In genomic region chr9:67877081-67877718, GRCm38 (mm10) we compare ENCODE assay signal across 13 mouse cellular contexts. TPM values are rescaled to one million over a fixed set of nuclear protein-coding genes. Genes with fewer than 3 reads are reported as not detected.
DNase-seq lines count a peak whose midpoint lies in the region; ATAC-seq lines count a peak whose summit lies in the region.
"Had no signal": no experiment of that assay in that cellular context is flagged by ENCODE, and none has a peak within 500 bp of the region (broad histone marks: within the 10 kb centered on the region; RNA-seq: fewer than 3 reads in every experiment).

No protein-coding gene starts in this region.

- H3K4me3 ChIP-seq in embryonic facial prominence, embryonic 10.5 days, result no peak overlapping the region
- no peak overlapping the region for H3K4me3 ChIP-seq in liver, embryonic 11.5 days (ENCODE audit: low read depth, low read length)
- H3K4me3 ChIP-seq: midbrain, embryonic 15.5 days had no signal

- peak overlapping the region; percentile 35; the same call in 1 of the 2 replicates for H3K4me2 ChIP-seq in liver, embryonic 11.5 days
- H3K4me2 ChIP-seq: midbrain, embryonic 15.5 days had no signal

- peak overlapping the region; percentile 39; the same call in 1 of the 2 replicates for H3K9ac ChIP-seq in liver, embryonic 11.5 days (ENCODE audit: low read depth, low read length)
- H3K9ac ChIP-seq: midbrain, embryonic 15.5 days had no signal

- H3K9me3 ChIP-seq in embryonic facial prominence, embryonic 10.5 days, result no peaks in the 10 kb centered on the region
- H3K9me3 ChIP-seq in liver, embryonic 11.5 days (ENCODE audit: control insufficient read depth, low read length), result no peaks in the 10 kb centered on the region
- H3K9me3 ChIP-seq: midbrain, embryonic 15.5 days had no signal

- H3K27ac ChIP-seq in embryonic facial prominence, embryonic 10.5 days (replicated peaks), result 0 out of 2 replicates have a peak overlapping the region, but pooled peaks have one; percentile 19
- peak overlapping the region; percentile 72 for H3K27ac ChIP-seq in liver, embryonic 11.5 days (ENCODE audit: low read depth, low read length)
- H3K27ac ChIP-seq: midbrain, embryonic 15.5 days had no signal

- H3K4me1 ChIP-seq in embryonic facial prominence, embryonic 10.5 days, result no peaks in the 10 kb centered on the region
- H3K4me1 ChIP-seq in liver, embryonic 11.5 days (replicated peaks; ENCODE audit: control insufficient read depth, insufficient read depth, low read length), result peaks cover 23% of the 10 kb centered on the region
- H3K4me1 ChIP-seq: midbrain, embryonic 15.5 days had no signal

- H3K36me3 ChIP-seq in embryonic facial prominence, embryonic 10.5 days (replicated peaks), result peaks cover 21% of the 10 kb centered on the region; the same call in 1 of the 2 replicates
- peaks cover 8% of the 10 kb centered on the region; the same call in 1 of the 2 replicates for H3K36me3 ChIP-seq in liver, embryonic 11.5 days (ENCODE audit: control insufficient read depth, insufficient read depth, low read length)

- 84% methylated on average over 14 of the region's 14 CpGs for WGBS in embryonic facial prominence, embryonic 10.5 days
- 46% methylated on average over 14 of the region's 14 CpGs for WGBS in liver, embryonic 11.5 days

- H3K27me3 ChIP-seq in embryonic facial prominence, embryonic 10.5 days (replicated peaks; ENCODE audit: low read depth, poor library complexity, severe bottlenecking), result no peaks in the 10 kb centered on the region
- no peaks in the 10 kb centered on the region for H3K27me3 ChIP-seq in liver, embryonic 11.5 days (replicated peaks; ENCODE audit: control insufficient read depth, insufficient read depth, low read length)
- H3K27me3 ChIP-seq: midbrain, embryonic 15.5 days had no signal

- peak; percentile 38 for DNase-seq in embryo, embryonic 10 days (ENCODE audit: low spot score)
- DNase-seq in embryo, embryonic 11 days, result no peak
- DNase-seq in ES-CJ7 (ENCODE audit: low read depth, low spot score), result peak; percentile 4
- peak; percentile 16 for DNase-seq in embryonic facial prominence, embryonic 10.5 days (ENCODE audit: low spot score)
- DNase-seq in liver, embryonic 11.5 days (ENCODE audit: low spot score), result peak; percentile 54
- DNase-seq in ovary, postnatal 10 days (ENCODE audit: low spot score), result no peak
- no peak for DNase-seq in left cerebral cortex, adult 18-20 months (ENCODE audit: low spot score in 2 of 2)
- no peak for DNase-seq in gastrocnemius, postnatal 10 days
- DNase-seq: heart, postnatal 10 days; kidney, adult 8-10 months had no signal

- ATAC-seq in liver, embryonic 11.5 days (replicated peaks; ENCODE audit: low FRiP score), result peak; percentile 89
- ATAC-seq: activated CD4-positive, CD25-positive, alpha-beta regulatory T cell, adult 4 months; midbrain, embryonic 15.5 days had no signal

RNA-seq across cellular contexts. Expression of gene Vps13c, which starts 37.0 kb away (rescaled TPM):
- polyA plus RNA-seq in embryonic facial prominence, embryonic 10.5 days (2016; fragmentation: Nextera tagmentation; extraction: Ambion mirVana), result 3.5 and 4.0 TPM in 2 replicates
- polyA plus RNA-seq in liver, embryonic 11.5 days (2014; fragmentation: Nextera tagmentation; extraction: Ambion mirVana), result 13.5 and 14.7 TPM in 2 replicates
- total RNA-seq in left cerebral cortex, adult 18-20 months (2021), result 10 to 100 TPM; 76.8 to 81.1 TPM
- total RNA-seq in gastrocnemius, postnatal 10 days (2021), result 10 to 100 TPM; 26.0 to 26.5 TPM

RNA-seq across cellular contexts. Expression of gene C2cd4a, which starts 45.1 kb away (rescaled TPM):
- polyA plus RNA-seq in embryonic facial prominence, embryonic 10.5 days (2016; fragmentation: Nextera tagmentation; extraction: Ambion mirVana), result not detected in 2 replicates
- polyA plus RNA-seq in liver, embryonic 11.5 days (2014; fragmentation: Nextera tagmentation; extraction: Ambion mirVana), result 2.6 and 4.2 TPM in 2 replicates
- under 1 TPM in 1 of 2 experiments, not detected in 1; 0.35 TPM for total RNA-seq in left cerebral cortex, adult 18-20 months (2021)
- under 1 TPM; 0.16 to 0.18 TPM for total RNA-seq in gastrocnemius, postnatal 10 days (2021)
- total RNA-seq: heart, postnatal 10 days; liver, adult 2 months had no signal
- polyA plus RNA-seq: activated CD4-positive, CD25-positive, alpha-beta regulatory T cell, adult 4 months had no signal

Comparison
In these comparisons a context has a peak if more than half of its experiments do, and no peak if none do; other contexts are left out.
1. DNase-seq: peak in embryo, embryonic 10 days (single experiment), ES-CJ7 (single experiment), embryonic facial prominence, embryonic 10.5 days (single experiment) and liver, embryonic 11.5 days (single experiment); none in embryo, embryonic 11 days (single experiment), ovary, postnatal 10 days (single experiment), left cerebral cortex, adult 18-20 months (0 of 2) and gastrocnemius, postnatal 10 days (single experiment).